Mouse (Mus musculus): ENCODE measurements at regions not wholly inside any gene's neighbourhood (a gene's known extent, or its start where the extent isn't known, plus 50 kb on each side); places are given as distances from the start of the nearest gene placed in this dataset. TPM values are rescaled to one million over a fixed set of nuclear protein-coding genes. Genes with fewer than 3 reads are reported as not detected.

Small RNA genes in the stretch of these regions (microRNA-seq; reads per million reads assigned to microRNA genes)
- gene Gm27878: not detected
